Mouse (Mus musculus) intestine, embryonic 15.5 days (tissue): ENCODE measurements around the gene Dennd6a. TPM values are rescaled to one million over a fixed set of nuclear protein-coding genes. Genes with fewer than 3 reads are reported as not detected.

ENCODE experiments used
- polyA plus RNA-seq: library from polyadenylated mRNA; unstranded; fragments of >200 nt; fragmentation: Nextera tagmentation; extraction: Ambion mirVana; gene quantifications from 2 replicates; pipeline ENCODE4 v1.2.1, GENCODE M21; 2015

Gene Dennd6a
- polyA plus RNA-seq, 1 experiment from 2014 or later = 32.0 TPM

Other genes with a start within 250 kb of the Dennd6a start
- gene Slmap, start 38.9 kb upstream of the Dennd6a start, polyA plus RNA-seq = 42.2 and 48.8 TPM in 2 replicates
- 592 and 625 TPM in 2 replicates for gene Arf4, start 64.2 kb downstream of the Dennd6a start, polyA plus RNA-seq
- 10.1 and 10.2 TPM in 2 replicates for gene Pde12, start 96.0 kb downstream of the Dennd6a start, polyA plus RNA-seq
- gene Dnah12, start 119.4 kb downstream of the Dennd6a start, polyA plus RNA-seq = 0.05 and 0.08 TPM in 2 replicates